Mouse (Mus musculus) lung, postnatal 0 days (tissue): ENCODE results near the gene Hmcn2.

Experiments
- CTCF ChIP-seq: IDR thresholded peaks from 2 replicates; pipeline ENCODE4 v1.5.1; 2016; ENCODE audit warnings: antibody characterized with exemption, mild to moderate bottlenecking
- EP300 ChIP-seq: IDR thresholded peaks from 2 replicates; pipeline ENCODE4 v1.6.1; 2016; ENCODE audit warnings: antibody characterized with exemption, mild to moderate bottlenecking, control low read depth

- TF ChIP-seq CTCF, result no peak
- TF ChIP-seq EP300, result no peak
Observed at GRCm38 (mm10) chr2:31422576-31422975, 108.4 kb downstream of the Hmcn2 start.
